Mouse (Mus musculus) 3134 (cell line): Measurements from ENCODE around the gene Ndufa4l2.

Experiments used
- DNase-seq: peaks from one replicate; pipeline ENCODE4 v3.0.0-alpha.2; 2011; ENCODE audit warnings: low spot score; ENCODE audit not compliant: insufficient read length; ENCODE audit errors: extremely low read depth

The Ndufa4l2 gene

GRCm38 (mm10) chr10:127522088-127522581, 7.4 kb downstream of the Ndufa4l2 start, which contains the start of gene Shmt2:
TSS of gene Shmt2 (minus strand) at chr10:127522444.
- DNase-seq = peak; percentile 71

GRCm38 (mm10) chr10:127524646-127525255, 10.0 kb downstream of the Ndufa4l2 start:
- DNase-seq = no peak

GRCm38 (mm10) chr10:127526048-127526447, 11.3 kb downstream of the Ndufa4l2 start:
- DNase-seq = no peak

GRCm38 (mm10) chr10:127526681-127527080, 11.9 kb downstream of the Ndufa4l2 start:
- no peak for DNase-seq

GRCm38 (mm10) chr10:127527481-127527880, 12.7 kb downstream of the Ndufa4l2 start:
- DNase-seq = no peak

GRCm38 (mm10) chr10:127530945-127531344, 16.2 kb downstream of the Ndufa4l2 start:
- DNase-seq = no peak

- DNase-seq = no peak
Measured at GRCm38 (mm10) chr10:127531548-127531947, 16.8 kb downstream of the Ndufa4l2 start.

GRCm38 (mm10) chr10:127534036-127534928, 19.5 kb downstream of the Ndufa4l2 start, which contains the start of gene Nxph4:
TSS of gene Nxph4 (minus strand) at chr10:127534559.
- DNase-seq = no peak

- no peak for DNase-seq
Measured at GRCm38 (mm10) chr10:127534929-127535384, 20.2 kb downstream of the Ndufa4l2 start.

- no peak for DNase-seq
Measured at GRCm38 (mm10) chr10:127536586-127537314, 22.0 kb downstream of the Ndufa4l2 start.

GRCm38 (mm10) chr10:127537854-127538583, 23.3 kb downstream of the Ndufa4l2 start:
- DNase-seq = no peak

- DNase-seq = no peak
Measured at GRCm38 (mm10) chr10:127541510-127541909, 26.7 kb downstream of the Ndufa4l2 start.

GRCm38 (mm10) chr10:127542084-127542483, 27.3 kb downstream of the Ndufa4l2 start:
- no peak for DNase-seq

GRCm38 (mm10) chr10:127542720-127543119, 28.0 kb downstream of the Ndufa4l2 start:
- DNase-seq = no peak

- DNase-seq = no peak
Measured at GRCm38 (mm10) chr10:127543916-127544315, 29.1 kb downstream of the Ndufa4l2 start.

- no peak for DNase-seq
Measured at GRCm38 (mm10) chr10:127544375-127544774, 29.6 kb downstream of the Ndufa4l2 start.

GRCm38 (mm10) chr10:127546505-127546904, 31.7 kb downstream of the Ndufa4l2 start:
- no peak for DNase-seq

GRCm38 (mm10) chr10:127548236-127548635, 33.5 kb downstream of the Ndufa4l2 start:
- DNase-seq = no peak

- DNase-seq = no peak
Measured at GRCm38 (mm10) chr10:127549892-127550291, 35.1 kb downstream of the Ndufa4l2 start.

GRCm38 (mm10) chr10:127555703-127556102, 40.9 kb downstream of the Ndufa4l2 start:
- DNase-seq = no peak
